Comparison of ENCODE assay signal across 8 mouse cellular contexts in the genomic region with DNA sequence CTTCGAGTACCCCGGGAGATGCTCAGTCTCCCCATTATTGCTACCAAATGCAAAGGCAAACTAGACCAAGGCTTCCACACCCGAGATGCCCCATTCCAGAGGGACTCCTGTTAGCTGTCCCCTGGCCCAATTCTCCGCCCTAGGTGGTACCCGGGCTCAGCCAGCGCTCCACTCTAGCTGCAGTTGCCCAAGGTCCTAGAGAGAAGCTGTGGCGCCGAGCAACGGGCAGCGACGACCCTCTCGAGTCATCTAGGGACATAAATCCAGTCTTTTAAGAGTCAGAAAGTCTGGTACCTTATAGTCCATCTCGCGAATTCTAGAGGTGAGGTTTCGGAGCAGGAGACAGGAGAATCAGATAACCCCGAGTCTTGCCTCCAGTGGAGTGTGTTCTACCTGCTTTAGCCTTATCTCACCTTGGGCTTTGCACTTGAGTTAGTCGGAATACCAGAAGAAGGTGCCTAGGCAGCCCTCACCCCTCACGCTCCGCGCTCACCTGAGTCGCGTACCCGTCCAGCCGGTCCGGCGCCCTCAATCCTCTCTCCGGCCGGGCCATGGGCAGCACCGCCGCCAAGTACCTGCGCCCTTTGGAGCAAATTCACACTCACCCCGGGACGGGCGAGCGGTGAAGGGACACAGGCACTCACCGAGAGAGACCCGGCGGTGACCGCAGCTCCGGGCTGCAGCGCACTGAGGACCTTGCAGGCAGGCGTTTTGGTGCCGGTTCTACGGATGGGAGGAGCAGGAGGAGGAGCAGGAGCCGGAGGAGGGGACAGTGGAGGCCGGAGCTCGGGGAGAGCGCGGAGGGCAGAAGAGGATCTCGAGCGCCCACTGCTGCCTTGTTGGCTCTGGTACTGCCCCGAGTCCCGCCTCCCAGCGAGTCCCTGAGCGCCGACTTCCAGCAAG.
DNase-seq lines count a peak whose midpoint lies in the region; ATAC-seq and TF ChIP-seq lines count a peak whose summit lies in the region.

No protein-coding gene starts in this region.

- 1% methylated on average over 56 of the region's 56 CpGs for WGBS in embryonic facial prominence, embryonic 13.5 days
- 1% methylated on average over 56 of the region's 56 CpGs for WGBS in kidney, embryonic 15.5 days
- under 1% methylated on average over 52 of the region's 56 CpGs for WGBS in limb, embryonic 14.5 days
- WGBS in midbrain, embryonic 15.5 days, result 1% methylated on average over 56 of the region's 56 CpGs

- H3K4me3 ChIP-seq in embryonic facial prominence, embryonic 13.5 days, result peak overlapping the region; percentile 70
- peak overlapping the region; percentile 69 for H3K4me3 ChIP-seq in kidney, embryonic 15.5 days (replicated peaks)
- peak overlapping the region; percentile 61 for H3K4me3 ChIP-seq in limb, embryonic 14.5 days (replicated peaks; ENCODE audit: low read length)
- peak overlapping the region; percentile 61 for H3K4me3 ChIP-seq in midbrain, embryonic 15.5 days

- ATAC-seq in embryonic facial prominence, embryonic 13.5 days (ENCODE audit: insufficient number of reproducible peaks, insufficient read depth, low FRiP score, low TSS enrichment, low read depth), result peak; percentile 89
- peak; percentile 98 for ATAC-seq in kidney, embryonic 15.5 days (replicated peaks; ENCODE audit: low FRiP score)
- peak; percentile 93 for ATAC-seq in limb, embryonic 14.5 days (ENCODE audit: low FRiP score, low read depth)
- peak; percentile 97 for ATAC-seq in midbrain, embryonic 15.5 days (replicated peaks)
- no peak for ATAC-seq in erythroid progenitor cell, adult 5-6 weeks (replicated peaks; ENCODE audit: low FRiP score, poor library complexity, severe bottlenecking)

- H3K4me1 ChIP-seq in embryonic facial prominence, embryonic 13.5 days, result peaks cover 11% of the 10 kb centered on the region; the same call in 1 of the 2 replicates
- peaks cover 22% of the 10 kb centered on the region for H3K4me1 ChIP-seq in kidney, embryonic 15.5 days
- H3K4me1 ChIP-seq in limb, embryonic 14.5 days (ENCODE audit: control insufficient read depth, insufficient read depth, low read length), result peaks cover 4% of the 10 kb centered on the region
- H3K4me1 ChIP-seq in midbrain, embryonic 15.5 days, result peaks cover 24% of the 10 kb centered on the region

- peaks cover 38% of the 10 kb centered on the region for H3K27me3 ChIP-seq in embryonic facial prominence, embryonic 13.5 days
- peaks cover 51% of the 10 kb centered on the region for H3K27me3 ChIP-seq in kidney, embryonic 15.5 days
- H3K27me3 ChIP-seq in limb, embryonic 14.5 days (ENCODE audit: control insufficient read depth, insufficient read depth, low read length), result peaks cover 15% of the 10 kb centered on the region
- H3K27me3 ChIP-seq in midbrain, embryonic 15.5 days (replicated peaks), result no peaks in the 10 kb centered on the region

- no peaks in the 10 kb centered on the region for H3K36me3 ChIP-seq in embryonic facial prominence, embryonic 13.5 days
- no peaks in the 10 kb centered on the region for H3K36me3 ChIP-seq in kidney, embryonic 15.5 days
- H3K36me3 ChIP-seq in limb, embryonic 14.5 days (ENCODE audit: control insufficient read depth, insufficient read depth, low read length), result no peaks in the 10 kb centered on the region
- no peaks in the 10 kb centered on the region for H3K36me3 ChIP-seq in midbrain, embryonic 15.5 days (replicated peaks)

- H3K9ac ChIP-seq in embryonic facial prominence, embryonic 13.5 days, result peak overlapping the region; percentile 77
- H3K9ac ChIP-seq in kidney, embryonic 15.5 days, result peak overlapping the region; percentile 53
- H3K9ac ChIP-seq in limb, embryonic 14.5 days (ENCODE audit: low read depth, low read length, severe bottlenecking), result peak overlapping the region; percentile 55
- peak overlapping the region; percentile 50 for H3K9ac ChIP-seq in midbrain, embryonic 15.5 days

- peak; percentile 71 to 74 for DNase-seq in adrenal gland, postnatal 4 days (ENCODE audit: low spot score in 2 of 2)
- DNase-seq in heart, adult 9 months (ENCODE audit: low spot score in 2 of 2), result peak; percentile 89 to 90
- DNase-seq in limb, embryonic 14.5 days (ENCODE audit: low spot score), result peak; percentile 89
- DNase-seq in spleen, adult 18-20 months, result peak; percentile 83 to 85

- H3K4me2 ChIP-seq in embryonic facial prominence, embryonic 13.5 days, result peak overlapping the region; percentile 97
- H3K4me2 ChIP-seq in kidney, embryonic 15.5 days, result peak overlapping the region; percentile 98
- peak overlapping the region; percentile 96 for H3K4me2 ChIP-seq in limb, embryonic 14.5 days (replicated peaks; ENCODE audit: low read depth, low read length, severe bottlenecking)
- H3K4me2 ChIP-seq in midbrain, embryonic 15.5 days, result peak overlapping the region; percentile 93

- no peak overlapping the region for H3K27ac ChIP-seq in embryonic facial prominence, embryonic 13.5 days
- H3K27ac ChIP-seq in kidney, embryonic 15.5 days, result no peak overlapping the region
- H3K27ac ChIP-seq in limb, embryonic 14.5 days (replicated peaks; ENCODE audit: low read depth, low read length), result no peak overlapping the region
- peak overlapping the region; percentile 64 for H3K27ac ChIP-seq in midbrain, embryonic 15.5 days

- H3K9me3 ChIP-seq in embryonic facial prominence, embryonic 13.5 days, result no peaks in the 10 kb centered on the region
- H3K9me3 ChIP-seq in kidney, embryonic 15.5 days (replicated peaks), result no peaks in the 10 kb centered on the region
- H3K9me3 ChIP-seq in limb, embryonic 14.5 days (ENCODE audit: control insufficient read depth, low read length), result no peaks in the 10 kb centered on the region
- H3K9me3 ChIP-seq in midbrain, embryonic 15.5 days, result no peaks in the 10 kb centered on the region

- TF ChIP-seq POLR2A in limb, embryonic 14.5 days (IDR thresholded peaks at IDR 0.05; ENCODE audit: borderline replicate concordance, extremely low read depth, insufficient read depth, insufficient read length), result 0 out of 2 replicates have a peak, but pooled peaks have one; percentile 28
